Mouse (Mus musculus) E14TG2a.4 (cell line): ENCODE data around the gene Mov10.

ENCODE experiments used
- CTCF ChIP-seq: conservative IDR thresholded peaks from 2 replicates; pipeline ENCODE4 v1.5.1; 2014; ENCODE audit warnings: low read length
- NANOG ChIP-seq: IDR thresholded peaks from 2 replicates; pipeline ENCODE4 v1.6.1; 2014; ENCODE audit warnings: borderline replicate concordance, low read length, mixed read lengths

GRCm38 (mm10) chr3:104820426-104820825 lies 2.1 kb upstream of the Mov10 start:
- TF ChIP-seq NANOG: no peak
- TF ChIP-seq CTCF: no peak
